Mouse (Mus musculus) MEL (cell line): ENCODE measurements around the gene Xbp1. TPM values are rescaled to one million over a fixed set of nuclear protein-coding genes. Genes with fewer than 3 reads are reported as not detected.

Experiments used
- DNase-seq: peaks from one replicate; pipeline ENCODE4 v3.0.0; 2011; ENCODE audit warnings: low read depth, low spot score
- H3K27ac ChIP-seq: 2 replicates; pipeline ENCODE4 v1.5.1; 2012; ENCODE audit warnings: low read depth, mild to moderate bottlenecking, control low read depth, low read length, moderate library complexity; ENCODE audit not compliant: control insufficient read depth
- H3K27me3 ChIP-seq, 2 experiments: fragments of 150-350 bp in 1 of 2; sonication (generic) in 1 of 2; 2 replicates each; pipeline ENCODE4 v1.6.1; 2012; ENCODE audit warnings: low read length in 2 of 2, mild to moderate bottlenecking in 2 of 2, improper control_type of control experiment in 1 of 2, moderate library complexity in 1 of 2; ENCODE audit not compliant: insufficient read depth in 2 of 2, control insufficient read depth in 1 of 2
- H3K36me3 ChIP-seq, 2 experiments: 2 replicates each; pipeline ENCODE4 v1.6.1; 2012 to 2014; ENCODE audit warnings: low read length in 2 of 2, improper control_type of control experiment in 1 of 2, inconsistent platforms in 1 of 2, mild to moderate bottlenecking in 1 of 2; ENCODE audit not compliant: insufficient read depth in 2 of 2, control insufficient read depth in 1 of 2
- H3K4me1 ChIP-seq, 2 experiments: fragments of 150-350 bp in 1 of 2; sonication (generic) in 1 of 2; 2 replicates each; pipeline ENCODE4 v1.6.1; 2012; ENCODE audit warnings: low read length in 2 of 2, improper control_type of control experiment in 1 of 2, mild to moderate bottlenecking in 1 of 2; ENCODE audit not compliant: insufficient read depth in 2 of 2, control insufficient read depth in 1 of 2
- H3K4me3 ChIP-seq, 2 experiments: fragments of 150-350 bp in 1 of 2; sonication (generic) in 1 of 2; 2 replicates each; pipeline ENCODE4 v1.5.1; 2012; ENCODE audit warnings: low read depth in 2 of 2, low read length in 2 of 2, mild to moderate bottlenecking in 2 of 2, moderate library complexity in 2 of 2, control low read depth in 1 of 2, improper control_type of control experiment in 1 of 2; ENCODE audit not compliant: control insufficient read depth in 1 of 2, insufficient read depth in 1 of 2
- H3K79me2 ChIP-seq: 2 replicates; pipeline ENCODE4 v1.6.1; 2012; ENCODE audit warnings: mild to moderate bottlenecking, low read length, moderate library complexity; ENCODE audit not compliant: control insufficient read depth, poor library complexity, insufficient read depth
- H3K9ac ChIP-seq: 2 replicates; pipeline ENCODE4 v1.6.1; 2012; ENCODE audit warnings: low read depth, mild to moderate bottlenecking, control low read depth, low read length, moderate library complexity; ENCODE audit not compliant: control insufficient read depth, poor library complexity, severe bottlenecking
- H3K9me3 ChIP-seq: fragments of 150-350 bp; sonication (generic); replicated peaks from 2 replicates; pipeline ENCODE4 v1.6.1; 2012; ENCODE audit warnings: mild to moderate bottlenecking, low read length, improper control_type of control experiment, moderate library complexity; ENCODE audit not compliant: insufficient read depth
- EP300 ChIP-seq, 2 experiments: IDR thresholded peaks; 2 replicates each; pipeline ENCODE4 v1.6.1; 2011; ENCODE audit warnings: improper control_type of control experiment in 2 of 2, low read length in 2 of 2, low read depth in 1 of 2, mild to moderate bottlenecking in 1 of 2
- GATA1 ChIP-seq: IDR thresholded peaks from 2 replicates; pipeline ENCODE4 v1.6.1; 2011; ENCODE audit warnings: low read depth, low read length, improper control_type of control experiment
- HCFC1 ChIP-seq: IDR thresholded peaks from 2 replicates; pipeline ENCODE4 v1.6.1; 2012; ENCODE audit warnings: low read depth, mild to moderate bottlenecking, inconsistent platforms, low read length, improper control_type of control experiment, moderate library complexity
- MEF2A ChIP-seq: IDR thresholded peaks from 2 replicates; pipeline ENCODE4 v1.6.1; 2014; ENCODE audit warnings: low read depth, mild to moderate bottlenecking, inconsistent platforms, low read length, improper control_type of control experiment; ENCODE audit not compliant: poor library complexity, insufficient replicate concordance, severe bottlenecking; ENCODE audit errors: extremely low read depth
- RAD21 ChIP-seq: IDR thresholded peaks from 2 replicates; pipeline ENCODE4 v1.6.1; 2011; ENCODE audit warnings: mild to moderate bottlenecking, low read depth, low read length, improper control_type of control experiment
- SIN3A ChIP-seq: IDR thresholded peaks from 2 replicates; pipeline ENCODE4 v1.6.1; 2012; ENCODE audit warnings: low read length, improper control_type of control experiment, inconsistent platforms
- TAL1 ChIP-seq: IDR thresholded peaks from 2 replicates; pipeline ENCODE4 v1.6.1; 2012; ENCODE audit warnings: mild to moderate bottlenecking, inconsistent platforms, low read length, moderate library complexity, mixed read lengths
- TCF12 ChIP-seq: IDR thresholded peaks from 2 replicates; pipeline ENCODE4 v1.6.1; 2014; ENCODE audit warnings: low read depth, mild to moderate bottlenecking, inconsistent platforms, low read length, improper control_type of control experiment, moderate library complexity
- ZC3H11A ChIP-seq: IDR thresholded peaks from 2 replicates; pipeline ENCODE4 v1.6.1; 2012; ENCODE audit warnings: low read depth, mild to moderate bottlenecking, inconsistent platforms, low read length, improper control_type of control experiment
- polyA plus RNA-seq, 2 experiments: library from polyadenylated mRNA; stranded (reverse) in 1 of 2; unstranded in 1 of 2; fragments of >175 nt in 1 of 2; fragments of >200 nt in 1 of 2; gene quantifications; 2 replicates each; pipeline versions ENCODE4 v1.2.1 to v1.2.4; 2012; ENCODE audit warnings: low replicate concordance in 2 of 2, low read depth in 1 of 2; ENCODE audit not compliant: insufficient read length in 2 of 2, insufficient read depth in 1 of 2, missing spikeins in 1 of 2
- total RNA-seq: library from RNA; depleted of rRNA; stranded (reverse); fragments of 300-350 nt; gene quantifications from 2 replicates; pipeline ENCODE4 v1.2.3, GENCODE M21; 2012

Gene Xbp1
- total and polyA plus RNA-seq, 3 experiments, result 81.8 to 101 TPM; not detected in 1

DNA sequence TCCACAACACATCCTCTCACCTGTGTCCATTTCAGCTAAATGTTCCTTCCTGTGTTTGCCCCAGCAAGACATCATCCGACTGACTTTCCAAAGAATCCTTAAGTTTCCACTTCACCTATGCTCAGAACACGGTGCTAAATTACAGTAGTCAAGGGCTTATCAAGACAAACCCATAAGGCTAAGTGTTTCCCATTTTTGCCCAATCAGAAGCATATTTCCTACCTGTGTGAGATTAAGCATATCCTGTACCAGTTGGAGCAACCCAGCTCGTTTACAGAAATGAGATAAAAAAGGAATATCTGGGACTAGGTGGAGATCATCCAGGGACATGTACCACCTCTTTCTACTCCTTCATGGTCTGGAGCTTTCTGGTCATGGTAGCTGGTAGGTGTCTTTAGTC is 26.2 kb downstream of the Xbp1 start:
- Histone ChIP-seq H3K4me1 (peaks cover 24 to 29% of the 10 kb centered on the region in 2 experiments), H3K27me3 (no peaks in the 10 kb centered on the region), H3K27ac (no peak overlapping the region), H3K9ac (no peak overlapping the region), H3K9me3 (no peaks in the 10 kb centered on the region), H3K79me2 (peaks cover 3% of the 10 kb centered on the region), H3K36me3 (peaks cover 0 to 22% of the 10 kb centered on the region in 2 experiments; a peak in 2 of 4 replicates), H3K4me3 (no peak overlapping the region)
- peak; percentile 47 for DNase-seq
- TF ChIP-seq GATA1, result peak; percentile 76
- TF ChIP-seq RAD21, result no peak
- TF ChIP-seq EP300 (IDR thresholded peaks at IDR 0.05; ENCODE audit: low read depth in 1 of 2, low read length in 2 of 2), result peak; percentile 82
- no peak for TF ChIP-seq MEF2A
- TF ChIP-seq SIN3A, result peak; percentile 34; the same call in 1 of the 2 replicates
- no peak for TF ChIP-seq TAL1
- peak; percentile 65; the same call in 1 of the 2 replicates for TF ChIP-seq TCF12

DNA sequence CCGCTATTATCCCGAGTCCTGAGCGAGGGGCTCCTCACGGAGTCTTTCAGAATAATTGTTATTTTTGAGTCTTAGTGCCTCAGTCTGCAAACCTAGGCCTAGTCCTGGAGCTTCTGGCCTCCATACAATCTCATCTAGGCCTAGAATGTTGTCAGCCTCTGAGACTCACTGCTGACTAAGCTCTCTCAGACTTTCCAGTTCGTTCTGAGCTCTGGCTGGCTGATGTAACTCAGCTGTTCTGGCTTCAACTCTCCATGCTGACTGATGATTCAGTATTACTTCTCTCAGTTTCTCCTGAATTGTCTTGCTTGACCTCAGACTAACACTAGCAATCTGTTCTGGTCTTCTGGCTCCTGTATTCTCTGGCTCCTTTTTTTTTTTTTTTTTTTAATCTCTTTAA is 31.0 kb downstream of the Xbp1 start:
- Histone ChIP-seq H3K79me2 (no peaks in the 10 kb centered on the region), H3K36me3 (peaks cover 0 to 3% of the 10 kb centered on the region in 2 experiments; a peak in 2 of 4 replicates), H3K4me1 (peaks cover 2 to 4% of the 10 kb centered on the region in 2 experiments; a peak in 3 of 4 replicates), H3K9me3 (no peaks in the 10 kb centered on the region), H3K4me3 (no peak overlapping the region)
- no peak for TF ChIP-seq ZC3H11A
- no peak for TF ChIP-seq SIN3A
- no peak for TF ChIP-seq GATA1
- TF ChIP-seq, all 39 proteins: peak for 0
- H3K9ac ChIP-seq, result no peak overlapping the region
- H3K27ac ChIP-seq, result no peak overlapping the region
- H3K27me3 ChIP-seq, result no peaks in the 10 kb centered on the region
- no peak for DNase-seq

DNA sequence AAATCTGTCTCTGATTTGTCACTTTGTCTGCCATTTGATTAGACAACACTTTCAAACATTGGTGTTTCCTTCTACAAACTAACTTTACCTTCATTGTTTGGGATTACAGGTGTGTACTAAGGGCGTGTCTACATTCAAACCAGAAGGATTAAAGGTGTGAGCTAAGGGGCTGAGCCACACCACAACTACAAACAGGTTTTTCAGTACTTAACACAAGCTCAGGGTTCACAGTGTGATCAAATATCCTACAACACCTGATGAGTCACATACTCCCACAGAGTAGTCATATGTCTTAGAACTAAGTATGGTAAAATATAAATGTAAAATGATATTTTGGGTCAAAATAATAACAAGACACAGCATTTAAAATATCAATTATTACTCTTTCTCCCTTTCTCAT is 31.5 kb downstream of the Xbp1 start:
- Histone ChIP-seq H3K4me1 (0 out of 4 replicates have a peak, but pooled peaks cover 0 to under 1% of the 10 kb centered on the region in 2 experiments), H3K4me3 (no peak overlapping the region), H3K79me2 (no peaks in the 10 kb centered on the region), H3K27me3 (no peaks in the 10 kb centered on the region), H3K36me3 (peaks cover 0 to under 1% of the 10 kb centered on the region in 2 experiments; a peak in 1 of 4 replicates), H3K27ac (no peak overlapping the region), H3K9ac (no peak overlapping the region), H3K9me3 (no peaks in the 10 kb centered on the region)
- no peak for DNase-seq
- no peak for TF ChIP-seq HCFC1
